Mouse (Mus musculus) heart, postnatal 4 days (tissue): Measurements from ENCODE around the gene Vipr2. TPM values are rescaled to one million over a fixed set of nuclear protein-coding genes. Genes with fewer than 3 reads are reported as not detected.

Experiments
- DNase-seq: peaks from one replicate; pipeline ENCODE4 v3.0.0; 2021
- microRNA-seq, 2 experiments: library from miRNA; unstranded; fragments of <30 nt; microRNA quantifications; one replicate each; pipeline ENCODE4 v1.2.0; 2021 to 2022
- total RNA-seq, 2 experiments: library from RNA; stranded (reverse); gene quantifications; 2 replicates each; pipeline ENCODE4 v1.2.3; 2021

The Vipr2 gene
- total RNA-seq, 2 experiments from 2014 or later = 1.9 to 2.4 TPM

DNA sequence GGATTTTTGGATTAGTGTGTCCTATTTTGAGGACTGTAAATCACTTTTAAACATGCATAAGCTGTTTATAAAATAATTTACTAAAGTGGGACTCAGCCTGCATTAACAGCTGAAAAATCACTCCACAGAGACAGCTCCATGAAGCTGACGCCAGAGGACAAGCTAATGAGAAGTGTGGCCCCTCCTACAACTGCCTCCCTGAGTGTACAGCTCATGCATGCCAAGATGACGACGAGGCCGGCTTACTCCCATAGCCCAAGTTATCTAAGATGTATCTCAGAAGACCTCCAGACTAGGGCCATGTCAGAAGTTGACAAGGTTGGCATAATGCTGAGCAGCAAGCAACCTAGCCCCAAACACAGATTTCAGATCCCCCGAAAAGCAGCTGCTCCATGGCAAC lies 81.7 kb downstream of the Vipr2 start:
- DNase-seq = no peak

GRCm38 (mm10) chr12:116159695-116160094 lies 82.2 kb downstream of the Vipr2 start:
- DNase-seq = no peak

DNA sequence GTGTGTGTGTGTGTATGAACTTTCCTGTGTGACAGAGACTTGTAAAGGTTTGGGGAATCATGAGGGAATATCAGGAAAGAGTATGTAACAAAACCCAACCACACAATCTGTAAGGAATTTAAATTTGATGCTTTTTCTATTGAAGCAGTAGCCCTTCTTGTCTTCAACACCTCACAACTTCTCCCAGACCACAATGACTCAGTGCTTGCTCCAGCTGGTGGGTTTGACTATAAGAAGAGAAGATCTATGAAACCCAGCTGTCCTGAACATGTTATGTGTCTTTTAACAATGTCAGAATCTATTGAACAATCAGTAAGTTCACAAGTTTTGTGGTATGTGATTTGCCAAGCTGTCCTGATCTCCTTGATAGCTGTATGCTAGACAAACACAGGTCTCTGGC lies 87.8 kb downstream of the Vipr2 start:
- DNase-seq = no peak

- no peak for DNase-seq
These were observed 92.1 kb downstream of the Vipr2 start for GRCm38 (mm10) chr12:116169666-116170065.

- DNase-seq = no peak
These were observed 99.4 kb downstream of the Vipr2 start for GRCm38 (mm10) chr12:116176930-116177329.

DNA sequence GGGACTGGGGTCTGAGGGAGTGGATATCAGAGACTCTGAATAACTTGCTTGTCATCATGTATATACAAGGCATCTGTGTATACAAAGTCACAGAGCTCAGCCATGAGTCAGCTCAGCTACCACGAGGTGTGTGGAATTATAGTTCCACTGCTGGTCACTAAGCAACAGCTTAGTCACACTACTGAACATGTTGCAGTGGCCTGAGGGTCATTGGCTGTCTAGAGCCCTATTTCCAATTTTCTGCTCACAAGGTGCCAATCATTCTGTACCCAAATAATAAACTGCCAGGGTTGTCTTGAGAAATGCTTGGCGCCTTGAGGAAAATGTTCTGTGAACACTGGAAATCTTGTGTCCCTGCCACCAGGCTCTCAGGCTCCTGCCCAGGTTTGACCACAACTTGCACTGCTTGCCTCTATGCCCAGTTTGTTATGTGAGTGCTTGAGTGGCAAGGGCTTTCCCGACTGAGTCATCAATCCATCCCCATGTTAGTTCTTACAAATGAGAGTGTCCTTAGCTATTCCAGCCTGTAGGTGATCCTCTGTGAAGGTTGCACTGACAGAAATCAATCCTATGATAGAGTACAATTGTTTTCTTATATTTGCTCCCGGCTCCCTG lies 104.0 kb downstream of the Vipr2 start:
- DNase-seq = no peak

- no peak for DNase-seq
These were observed 104.8 kb downstream of the Vipr2 start for GRCm38 (mm10) chr12:116182376-116182775.

DNA sequence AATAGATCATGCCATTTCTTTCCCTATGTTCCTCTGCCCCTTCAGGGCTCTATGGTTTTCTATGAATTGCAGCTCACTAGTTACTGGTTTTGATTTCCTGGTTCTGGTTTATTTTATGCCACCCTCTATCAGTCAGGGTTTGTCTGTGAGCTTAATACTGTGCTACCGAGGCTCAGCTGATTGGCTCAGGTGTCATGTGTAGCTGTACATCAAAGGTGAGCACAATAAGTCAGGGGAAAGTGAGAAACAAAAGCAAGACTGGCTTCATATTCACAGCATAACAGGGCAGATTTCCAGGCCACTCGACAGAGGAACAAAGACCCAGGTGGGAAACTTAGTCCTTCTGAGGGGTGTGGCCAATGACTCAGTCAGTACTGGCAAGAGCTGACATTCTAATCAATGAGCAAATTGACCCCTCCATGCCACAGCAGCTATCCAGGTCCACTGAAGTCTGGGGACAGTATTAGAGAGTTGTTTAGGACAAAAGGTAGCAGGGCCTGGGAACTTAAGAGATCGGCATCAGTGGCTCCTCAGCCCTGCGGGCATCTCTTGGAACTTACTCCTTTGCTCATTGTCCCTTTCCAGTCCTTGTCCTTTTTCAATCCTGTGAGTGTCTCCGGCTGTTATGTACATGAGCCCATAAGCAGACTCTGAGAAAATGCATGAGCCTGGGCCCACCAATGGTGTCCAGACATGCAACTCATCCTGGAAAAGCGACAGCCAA lies 105.8 kb downstream of the Vipr2 start:
- no peak for DNase-seq

DNA sequence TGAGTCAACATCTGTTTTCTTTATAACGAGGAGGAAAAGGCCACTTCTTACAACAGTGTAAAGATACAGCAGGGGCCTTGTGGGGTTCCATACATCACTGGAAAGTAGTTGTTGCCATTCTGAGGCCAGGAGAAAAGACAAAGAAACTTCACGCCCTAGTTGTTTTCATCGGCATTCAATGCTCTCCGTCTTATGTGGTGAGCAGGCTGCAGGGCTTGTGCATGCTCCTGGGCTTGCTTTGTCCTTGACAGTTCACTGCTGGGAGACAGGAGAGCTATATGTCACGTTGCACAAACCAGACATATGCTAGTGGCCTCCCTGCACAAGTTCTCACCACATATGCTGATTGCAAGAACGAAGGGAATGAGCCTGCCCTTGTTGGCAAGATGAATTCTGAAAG lies 116.4 kb downstream of the Vipr2 start:
- DNase-seq = no peak

DNA sequence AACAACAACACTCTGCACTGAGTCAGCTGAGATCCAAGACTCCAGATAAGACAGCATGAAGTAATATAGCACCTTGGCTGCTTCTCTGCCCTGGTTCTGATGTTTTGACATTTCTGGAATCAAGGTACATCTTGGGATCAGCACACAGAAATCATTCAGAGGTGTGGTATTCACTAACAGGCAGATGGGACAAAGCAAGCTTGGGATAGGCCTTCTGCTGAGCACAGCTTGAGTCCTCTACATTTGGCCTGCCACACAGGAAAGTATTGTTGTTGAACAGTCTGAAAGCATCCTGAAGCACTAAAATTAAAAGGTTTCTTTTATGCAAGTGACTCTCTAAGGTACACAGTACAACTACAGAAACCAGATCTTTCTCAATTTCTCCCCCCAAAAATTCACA lies 117.1 kb downstream of the Vipr2 start:
- no peak for DNase-seq

Small RNAs within 50 kb of the gene (microRNA-seq; reads per million reads assigned to microRNA genes)
- 0 reads per million in 2 experiments for gene Gm44372

Other genes with a start within 250 kb of the Vipr2 start
- 10 to 100 TPM; 26.0 to 30.0 TPM for gene Zfp386, start 30.0 kb upstream of the Vipr2 start, total RNA-seq
- 1 to 10 TPM; 2.6 to 2.8 TPM for gene Wdr60, start 185.3 kb downstream of the Vipr2 start, total RNA-seq
- not detected for gene Gm11027, start 197.7 kb downstream of the Vipr2 start, total RNA-seq
- 10 to 100 TPM; 33.8 to 38.4 TPM for gene Esyt2, start 203.5 kb downstream of the Vipr2 start, total RNA-seq